Comparison of ENCODE assay signal across 15 mouse cellular contexts in genomic region chr13:46885759-46886060, GRCm38 (mm10). TPM values are rescaled to one million over a fixed set of nuclear protein-coding genes. Genes with fewer than 3 reads are reported as not detected.
DNase-seq lines count a peak whose midpoint lies in the region; ATAC-seq and TF ChIP-seq lines count a peak whose summit lies in the region.
"Had no signal": no experiment of that assay in that cellular context is flagged by ENCODE, and none has a peak within 500 bp of the region (broad histone marks: within the 10 kb centered on the region; RNA-seq: fewer than 3 reads in every experiment).

No protein-coding gene starts in this region.

- peak overlapping the region; percentile 77 for H3K27ac ChIP-seq in heart, embryonic 10.5 days
- H3K27ac ChIP-seq in intestine, postnatal 0 days (ENCODE audit: low read depth, low read length) = peak overlapping the region; percentile 35; the same call in 1 of the 2 replicates
- H3K27ac ChIP-seq in intestine, embryonic 15.5 days = no peak overlapping the region
- H3K27ac ChIP-seq in lung, embryonic 16.5 days (ENCODE audit: low read length) = peak overlapping the region; percentile 83
- H3K27ac ChIP-seq: embryonic facial prominence, embryonic 10.5 days; forebrain, embryonic 15.5 days; liver, embryonic 13.5 days; midbrain, embryonic 15.5 days had no signal

- WGBS in heart, embryonic 10.5 days = 56% methylated on average over 5 of the region's 5 CpGs
- WGBS in intestine, postnatal 0 days = 56% methylated on average over 5 of the region's 5 CpGs
- WGBS in intestine, embryonic 15.5 days = 63% methylated on average over 5 of the region's 5 CpGs
- 45% methylated on average over 5 of the region's 5 CpGs for whole genome bisulfite sequencing in lung, embryonic 16.5 days

- TF ChIP-seq CTCF in intestine, postnatal 0 days (IDR thresholded peaks at IDR 0.05; ENCODE audit: low read depth) = no peak

- no peaks in the 10 kb centered on the region for H3K9me3 ChIP-seq in heart, embryonic 10.5 days
- H3K9me3 ChIP-seq in intestine, postnatal 0 days (ENCODE audit: control insufficient read depth) = no peaks in the 10 kb centered on the region
- no peaks in the 10 kb centered on the region for H3K9me3 ChIP-seq in intestine, embryonic 15.5 days
- H3K9me3 ChIP-seq in lung, embryonic 16.5 days (ENCODE audit: control insufficient read depth, low read length) = no peaks in the 10 kb centered on the region
- H3K9me3 ChIP-seq: embryonic facial prominence, embryonic 10.5 days; forebrain, embryonic 15.5 days; G1E; liver, embryonic 13.5 days; midbrain, embryonic 15.5 days had no signal

- H3K27me3 ChIP-seq in heart, embryonic 10.5 days (ENCODE audit: insufficient read depth, poor library complexity, severe bottlenecking) = no peaks in the 10 kb centered on the region
- no peaks in the 10 kb centered on the region for H3K27me3 ChIP-seq in intestine, postnatal 0 days (replicated peaks; ENCODE audit: control insufficient read depth, insufficient read depth, low read length)
- H3K27me3 ChIP-seq in intestine, embryonic 15.5 days (replicated peaks) = no peaks in the 10 kb centered on the region
- H3K27me3 ChIP-seq in lung, embryonic 16.5 days (ENCODE audit: control insufficient read depth, insufficient read depth, low read depth, low read length) = no peaks in the 10 kb centered on the region
- H3K27me3 ChIP-seq: forebrain, embryonic 15.5 days; liver, embryonic 13.5 days; midbrain, embryonic 15.5 days had no signal

- no peak for ATAC-seq in intestine, postnatal 0 days
- no peak for ATAC-seq in intestine, embryonic 15.5 days
- ATAC-seq in lung, embryonic 16.5 days (ENCODE audit: low read depth) = no peak
- ATAC-seq: forebrain, embryonic 15.5 days; inflammation-experienced regulatory T-cells, adult 6 months; midbrain, embryonic 15.5 days had no signal

- no peak overlapping the region for H3K4me2 ChIP-seq in intestine, postnatal 0 days (replicated peaks; ENCODE audit: low read depth)
- no peak overlapping the region for H3K4me2 ChIP-seq in intestine, embryonic 15.5 days (replicated peaks)
- no peak overlapping the region for H3K4me2 ChIP-seq in lung, embryonic 16.5 days (ENCODE audit: low read depth, low read length)
- H3K4me2 ChIP-seq: forebrain, embryonic 15.5 days; liver, embryonic 13.5 days; midbrain, embryonic 15.5 days had no signal

- H3K4me3 ChIP-seq in heart, embryonic 10.5 days = no peak overlapping the region
- no peak overlapping the region for H3K4me3 ChIP-seq in intestine, postnatal 0 days (ENCODE audit: low read depth, low read length)
- no peak overlapping the region for H3K4me3 ChIP-seq in intestine, embryonic 15.5 days (replicated peaks)
- H3K4me3 ChIP-seq in lung, embryonic 16.5 days (ENCODE audit: low read length) = no peak overlapping the region
- H3K4me3 ChIP-seq: embryonic facial prominence, embryonic 10.5 days; erythroblast, embryonic 14.5 days; forebrain, embryonic 15.5 days; liver, embryonic 13.5 days; midbrain, embryonic 15.5 days had no signal

- H3K4me1 ChIP-seq in heart, embryonic 10.5 days = peaks cover 77% of the 10 kb centered on the region
- peaks cover 12% of the 10 kb centered on the region; the same call in 1 of the 2 replicates for H3K4me1 ChIP-seq in intestine, postnatal 0 days (replicated peaks; ENCODE audit: control insufficient read depth, insufficient read depth, low read length)
- peaks cover 16% of the 10 kb centered on the region for H3K4me1 ChIP-seq in intestine, embryonic 15.5 days (replicated peaks)
- H3K4me1 ChIP-seq in lung, embryonic 16.5 days (replicated peaks; ENCODE audit: control insufficient read depth, insufficient read depth, low read length) = peaks cover 51% of the 10 kb centered on the region

- no peak overlapping the region for H3K9ac ChIP-seq in intestine, postnatal 0 days (ENCODE audit: low read depth, low read length)
- no peak overlapping the region for H3K9ac ChIP-seq in intestine, embryonic 15.5 days
- H3K9ac ChIP-seq in lung, embryonic 16.5 days (ENCODE audit: low read length) = no peak overlapping the region
- H3K9ac ChIP-seq: forebrain, embryonic 15.5 days; liver, embryonic 13.5 days; midbrain, embryonic 15.5 days had no signal

- DNase-seq in heart, embryonic 10.5 days (ENCODE audit: low spot score) = no peak
- DNase-seq in heart, adult 11 months = no peak
- DNase-seq in lung, postnatal 10 days = no peak
- peak; percentile 23 for DNase-seq in testis, postnatal 14 days (ENCODE audit: low spot score)
- DNase-seq: cerebellum, postnatal 25 days; liver, embryonic 13.5 days had no signal

- H3K36me3 ChIP-seq in heart, embryonic 10.5 days = no peaks in the 10 kb centered on the region
- no peaks in the 10 kb centered on the region for H3K36me3 ChIP-seq in intestine, postnatal 0 days (ENCODE audit: control insufficient read depth, insufficient read depth)
- H3K36me3 ChIP-seq in intestine, embryonic 15.5 days = no peaks in the 10 kb centered on the region
- H3K36me3 ChIP-seq in lung, embryonic 16.5 days (ENCODE audit: control insufficient read depth, insufficient read depth, low read length) = no peaks in the 10 kb centered on the region
- H3K36me3 ChIP-seq: forebrain, embryonic 15.5 days; G1E; liver, embryonic 13.5 days; midbrain, embryonic 15.5 days had no signal

RNA-seq across cellular contexts. Expression of gene Kif13a, which starts 44.0 kb away (rescaled TPM):
- 29.1 and 46.4 TPM in 2 replicates for polyA plus RNA-seq in heart, embryonic 10.5 days (2016; fragmentation: Nextera tagmentation; extraction: Ambion mirVana)
- polyA plus RNA-seq in intestine, postnatal 0 days (2015; fragmentation: Nextera tagmentation; extraction: Ambion mirVana) = 11.3 and 12.3 TPM in 2 replicates
- 17.0 and 17.6 TPM in 2 replicates for polyA plus RNA-seq in intestine, embryonic 15.5 days (2015; fragmentation: Nextera tagmentation; extraction: Ambion mirVana)
- 11.7 and 12.6 TPM in 2 replicates for polyA plus RNA-seq in lung, embryonic 16.5 days (2015; fragmentation: Nextera tagmentation; extraction: Ambion mirVana)
- polyA plus RNA-seq: G1E had no signal
